Mouse (Mus musculus) c-Kit-negative CD71-positive TER-119-positive erythroid progenitor cells, embryonic 14.5 days (primary cell): ENCODE measurements around the gene Etv6.

ENCODE experiments used
- DNase-seq: peaks from one replicate; pipeline ENCODE4 v3.0.0-alpha.2; 2013; ENCODE audit warnings: low read depth, low spot score

Etv6 gene

GRCm38 (mm10) chr6:134251364-134251763, 215.9 kb downstream of the Etv6 start:
- DNase-seq: no peak

- DNase-seq: no peak
Measured at GRCm38 (mm10) chr6:134252081-134252755, 216.7 kb downstream of the Etv6 start.

- DNase-seq: no peak
Measured at GRCm38 (mm10) chr6:134256369-134256768, 220.9 kb downstream of the Etv6 start.

GRCm38 (mm10) chr6:134259913-134260312, 224.4 kb downstream of the Etv6 start:
- DNase-seq: no peak

GRCm38 (mm10) chr6:134261904-134262303, 226.4 kb downstream of the Etv6 start:
- no peak for DNase-seq

- no peak for DNase-seq
Measured at GRCm38 (mm10) chr6:134262383-134262782, 226.9 kb downstream of the Etv6 start.

- DNase-seq: no peak
Measured at GRCm38 (mm10) chr6:134262911-134263607, 227.6 kb downstream of the Etv6 start.

- DNase-seq: no peak
Measured at GRCm38 (mm10) chr6:134273884-134274283, 238.4 kb downstream of the Etv6 start.

GRCm38 (mm10) chr6:134276954-134277353, 241.5 kb downstream of the Etv6 start:
- no peak for DNase-seq

- no peak for DNase-seq
Measured at GRCm38 (mm10) chr6:134282095-134282494, 246.6 kb downstream of the Etv6 start.

GRCm38 (mm10) chr6:134291823-134292222, 256.3 kb downstream of the Etv6 start:
- no peak for DNase-seq

GRCm38 (mm10) chr6:134292404-134292803, 256.9 kb downstream of the Etv6 start:
- no peak for DNase-seq

- DNase-seq: no peak
Measured at GRCm38 (mm10) chr6:134293615-134294508, 258.4 kb downstream of the Etv6 start.

GRCm38 (mm10) chr6:134297884-134298619, 262.6 kb downstream of the Etv6 start:
- DNase-seq: no peak

- no peak for DNase-seq
Measured at GRCm38 (mm10) chr6:134301951-134302350, 266.5 kb downstream of the Etv6 start.

- DNase-seq: no peak
Measured at GRCm38 (mm10) chr6:134311346-134311745, 275.8 kb downstream of the Etv6 start.

- DNase-seq: no peak
Measured at GRCm38 (mm10) chr6:134312571-134312970, 277.1 kb downstream of the Etv6 start.

GRCm38 (mm10) chr6:134317371-134317770, 281.9 kb downstream of the Etv6 start:
- no peak for DNase-seq
